Mouse (Mus musculus) thymus, adult 2 months (tissue): ENCODE measurements around the gene Tnk2. TPM values are rescaled to one million over a fixed set of nuclear protein-coding genes. Genes with fewer than 3 reads are reported as not detected.

Experiments
- DNase-seq: peaks from one replicate; pipeline ENCODE4 v3.0.0; 2021
- H3K27ac ChIP-seq: fragments of 200-500 bp; 2 replicates; pipeline ENCODE4 v1.5.1; 2012; ENCODE audit warnings: low read length, control low read depth; ENCODE audit not compliant: control insufficient read depth, insufficient read depth
- H3K27me3 ChIP-seq: fragments of 200-500 bp; 2 replicates; pipeline ENCODE4 v1.6.1; 2012; ENCODE audit warnings: mild to moderate bottlenecking, low read length, moderate library complexity, mixed read lengths; ENCODE audit not compliant: control insufficient read depth, insufficient read depth
- H3K36me3 ChIP-seq: fragments of 200-500 bp; 2 replicates; pipeline ENCODE4 v1.6.1; 2012; ENCODE audit warnings: mild to moderate bottlenecking, low read length, moderate library complexity; ENCODE audit not compliant: control insufficient read depth, insufficient read depth
- H3K4me1 ChIP-seq: fragments of 200-500 bp; replicated peaks from 2 replicates; pipeline ENCODE4 v1.6.1; 2012; ENCODE audit warnings: low read length; ENCODE audit not compliant: control insufficient read depth, insufficient read depth
- H3K4me3 ChIP-seq: fragments of 200-500 bp; 2 replicates; pipeline ENCODE4 v1.5.1; 2012; ENCODE audit warnings: mild to moderate bottlenecking, low read length, control low read depth, moderate library complexity; ENCODE audit not compliant: control insufficient read depth, insufficient read depth
- CTCF ChIP-seq: fragments of 200-500 bp; IDR thresholded peaks from 2 replicates; pipeline ENCODE4 v1.5.1; 2012; ENCODE audit warnings: mild to moderate bottlenecking, control low read depth, low read length, moderate library complexity, borderline replicate concordance; ENCODE audit not compliant: control insufficient read depth, poor library complexity, insufficient read depth; ENCODE audit errors: extremely low read depth
- POLR2A ChIP-seq: fragments of 200-500 bp; IDR thresholded peaks from 2 replicates; pipeline ENCODE4 v1.6.1; 2012; ENCODE audit warnings: mild to moderate bottlenecking, low read length, control low read depth, moderate library complexity; ENCODE audit not compliant: control insufficient read depth, poor library complexity, insufficient read depth; ENCODE audit errors: extremely low read depth
- WGBS: fragments of 180-500 bp; shearing (Covaris S2); methylation state at CpG from one replicate; pipeline ENCODE4 v1.1.7; 2018; 5-methylcytosine and 5-hydroxymethylcytosine counted together
- polyA plus RNA-seq: library from polyadenylated mRNA; depleted of rRNA; stranded (reverse); fragments of >200 nt; gene quantifications from 2 replicates; pipeline ENCODE4 v1.2.3, GENCODE M21; 2012

Gene Tnk2
- polyA plus RNA-seq, 1 experiment: 479 TPM

DNA sequence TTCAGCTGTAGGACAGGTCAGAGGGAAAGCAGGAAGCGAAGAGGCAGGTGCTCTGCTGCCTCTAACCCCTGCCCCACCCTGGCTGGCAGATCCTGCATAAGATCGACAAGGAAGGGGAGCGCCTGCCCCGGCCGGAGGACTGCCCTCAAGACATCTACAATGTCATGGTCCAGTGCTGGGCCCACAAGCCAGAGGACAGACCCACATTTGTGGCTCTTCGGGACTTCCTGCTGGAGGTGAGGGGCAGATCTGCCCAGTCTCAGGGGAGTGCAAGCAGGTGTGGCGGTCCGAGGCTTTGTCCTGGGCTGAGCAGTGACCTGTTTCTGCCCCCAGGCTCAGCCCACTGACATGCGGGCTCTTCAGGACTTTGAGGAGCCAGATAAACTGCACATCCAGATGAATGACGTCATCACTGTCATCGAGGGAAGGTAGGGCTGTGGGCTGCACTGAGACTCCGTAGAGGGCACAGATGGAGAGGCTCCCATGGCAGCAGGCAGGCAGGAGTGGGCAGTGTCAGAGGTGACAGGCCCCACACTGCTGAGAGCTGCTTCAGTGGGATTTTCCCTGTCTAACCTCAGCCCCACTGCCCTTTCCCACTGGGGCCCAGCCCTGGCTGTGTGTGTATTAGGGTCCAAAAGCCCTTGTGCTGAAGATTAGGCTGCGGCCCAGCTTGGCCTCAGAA lies 27.7 kb downstream of the Tnk2 start:
- TF ChIP-seq CTCF (no peak), POLR2A (no peak)
- 95% methylated on average over 13 of the region's 13 CpGs for WGBS
- Histone ChIP-seq H3K36me3 (peaks cover 37% of the 10 kb centered on the region), H3K27ac (no peak overlapping the region), H3K4me3 (no peak overlapping the region), H3K27me3 (no peaks in the 10 kb centered on the region), H3K4me1 (peaks cover 21% of the 10 kb centered on the region)
- no peak for DNase-seq

- 94% methylated on average over 7 of the region's 7 CpGs for WGBS
- Histone ChIP-seq H3K4me1 (peaks cover 13% of the 10 kb centered on the region), H3K27ac (no peak overlapping the region), H3K27me3 (no peaks in the 10 kb centered on the region), H3K4me3 (no peak overlapping the region), H3K36me3 (peaks cover 46% of the 10 kb centered on the region)
- no peak for DNase-seq
- TF ChIP-seq CTCF: no peak
- TF ChIP-seq POLR2A: no peak
Observed at GRCm38 (mm10) chr16:32672250-32672649, 28.6 kb downstream of the Tnk2 start.

DNA sequence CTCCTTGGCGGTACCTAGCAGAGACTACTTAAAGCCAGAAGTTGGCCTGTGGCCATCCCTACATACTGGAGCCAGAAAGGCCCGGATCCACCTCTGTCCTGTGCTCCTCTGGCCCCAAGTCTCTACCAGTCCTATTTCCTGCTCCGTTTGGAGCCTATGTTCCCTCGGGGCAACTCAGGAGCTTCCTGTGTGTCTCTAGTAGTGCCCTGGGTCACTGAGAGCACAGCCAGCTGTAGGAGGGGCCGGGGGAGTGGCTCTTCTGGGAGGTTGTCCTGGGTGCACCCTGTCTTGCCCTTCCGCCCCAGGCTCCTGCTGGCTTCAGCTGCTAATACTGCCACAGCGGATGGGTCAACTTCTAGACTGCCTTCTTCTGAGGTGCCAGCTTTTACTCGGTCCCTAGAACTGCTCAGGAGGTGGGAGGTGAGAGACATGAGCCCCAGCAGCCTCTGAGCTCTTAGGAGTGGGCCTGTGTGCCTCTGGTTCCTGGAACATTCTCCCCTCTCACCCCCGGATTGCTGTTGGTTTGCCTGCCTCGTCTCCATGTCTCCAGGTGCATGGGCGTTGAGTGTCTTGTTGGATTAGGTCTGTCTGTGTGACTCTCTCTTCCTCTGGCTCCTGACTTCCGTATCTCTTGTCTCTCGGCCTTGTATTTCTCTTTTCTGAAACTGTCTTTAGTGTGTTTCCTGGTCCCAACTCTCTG lies 29.3 kb downstream of the Tnk2 start:
- WGBS: 86% methylated on average over 13 of the region's 13 CpGs
- Histone ChIP-seq H3K4me3 (no peak overlapping the region), H3K4me1 (peaks cover 5% of the 10 kb centered on the region), H3K27me3 (no peaks in the 10 kb centered on the region), H3K36me3 (peaks cover 51% of the 10 kb centered on the region), H3K27ac (no peak overlapping the region)
- no peak for DNase-seq
- TF ChIP-seq CTCF: no peak
- TF ChIP-seq POLR2A: no peak

- Histone ChIP-seq H3K27ac (no peak overlapping the region), H3K27me3 (no peaks in the 10 kb centered on the region), H3K4me1 (no peaks in the 10 kb centered on the region), H3K36me3 (peaks cover 55% of the 10 kb centered on the region), H3K4me3 (no peak overlapping the region)
- 93% methylated on average over 17 of the region's 17 CpGs for WGBS
- TF ChIP-seq CTCF (no peak), POLR2A (no peak)
- no peak for DNase-seq
Observed at GRCm38 (mm10) chr16:32674121-32674740, 30.6 kb downstream of the Tnk2 start.

- TF ChIP-seq CTCF (no peak), POLR2A (no peak)
- DNase-seq: no peak
- Histone ChIP-seq H3K27ac (no peak overlapping the region), H3K27me3 (no peaks in the 10 kb centered on the region), H3K4me3 (no peak overlapping the region), H3K36me3 (peaks cover 48% of the 10 kb centered on the region), H3K4me1 (peaks cover 2% of the 10 kb centered on the region; the same call in 1 of the 2 replicates)
- 87% methylated on average over 8 of the region's 10 CpGs for WGBS
Observed at GRCm38 (mm10) chr16:32677040-32677700, 33.5 kb downstream of the Tnk2 start.

DNA sequence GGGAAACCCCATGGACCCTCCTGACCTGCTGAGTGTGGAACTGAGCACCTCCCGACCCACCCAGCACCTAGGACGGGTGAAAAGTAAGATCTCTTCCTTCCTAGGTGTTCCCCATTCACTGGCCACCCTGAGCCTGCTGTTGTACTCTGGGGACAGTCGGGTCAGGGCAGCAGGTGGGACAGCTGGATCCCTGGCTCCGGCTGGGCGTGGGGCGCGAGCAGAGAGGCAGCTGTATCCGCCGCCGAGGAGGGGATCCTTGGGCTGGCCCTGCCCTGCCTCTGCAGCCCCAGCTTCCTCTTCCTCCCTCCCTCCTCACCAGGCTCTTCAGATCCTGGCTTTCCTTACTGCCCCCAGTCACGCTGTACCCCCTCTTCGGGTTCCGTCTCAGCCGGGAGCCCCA lies 34.2 kb downstream of the Tnk2 start:
- Histone ChIP-seq H3K4me3 (no peak overlapping the region), H3K36me3 (peaks cover 48% of the 10 kb centered on the region), H3K27ac (no peak overlapping the region), H3K27me3 (no peaks in the 10 kb centered on the region), H3K4me1 (peaks cover 2% of the 10 kb centered on the region; the same call in 1 of the 2 replicates)
- 93% methylated on average over 14 of the region's 14 CpGs for WGBS
- DNase-seq: no peak
- TF ChIP-seq CTCF: no peak
- no peak for TF ChIP-seq POLR2A
